Mouse (Mus musculus) embryonic facial prominence, embryonic 11.5 days (tissue): ENCODE measurements around the gene Eif2ak1. TPM values are rescaled to one million over a fixed set of nuclear protein-coding genes. Genes with fewer than 3 reads are reported as not detected.

Source experiments
- ATAC-seq: fragments of 200-750 bp; cut with Nextera tagmentation; replicated peaks from 2 replicates; pipeline ENCODE4 v1.8.0; 2017; ENCODE audit warnings: low read depth; ENCODE audit not compliant: insufficient number of reproducible peaks, low FRiP score, low TSS enrichment
- DNase-seq: peaks from one replicate; pipeline ENCODE4 v3.0.0-alpha.2; 2015; ENCODE audit warnings: low spot score
- H3K27ac ChIP-seq: fragments of 300-500 bp; sonication (generic); replicated peaks from 2 replicates; pipeline ENCODE4 v1.5.1; 2014; ENCODE audit warnings: mild to moderate bottlenecking, low read depth, low read length, control low read depth
- H3K27me3 ChIP-seq: fragments of 300-500 bp; sonication (generic); 2 replicates; pipeline ENCODE4 v1.6.1; 2014; ENCODE audit warnings: mild to moderate bottlenecking, low read length, moderate library complexity, mixed read lengths; ENCODE audit not compliant: control insufficient read depth, insufficient read depth
- H3K36me3 ChIP-seq: fragments of 300-500 bp; sonication (generic); replicated peaks from 2 replicates; pipeline ENCODE4 v1.6.1; 2014; ENCODE audit warnings: low read depth, mild to moderate bottlenecking, low read length, moderate library complexity, mixed read lengths; ENCODE audit not compliant: control insufficient read depth, insufficient read depth
- H3K4me1 ChIP-seq: fragments of 300-500 bp; sonication (generic); 2 replicates; pipeline ENCODE4 v1.6.1; 2014; ENCODE audit warnings: low read length, mixed read lengths; ENCODE audit not compliant: control insufficient read depth, insufficient read depth
- H3K4me2 ChIP-seq: fragments of 300-500 bp; sonication (generic); 2 replicates; pipeline ENCODE4 v1.6.1; 2014; ENCODE audit warnings: low read depth, mild to moderate bottlenecking, control low read depth, low read length, moderate library complexity
- H3K4me3 ChIP-seq: fragments of 300-500 bp; sonication (generic); 2 replicates; pipeline ENCODE4 v1.5.1; 2014; ENCODE audit warnings: low read depth, low read length, control low read depth
- H3K9ac ChIP-seq: fragments of 300-500 bp; sonication (generic); replicated peaks from 2 replicates; pipeline ENCODE4 v1.6.1; 2014; ENCODE audit warnings: mild to moderate bottlenecking, control low read depth, low read length
- H3K9me3 ChIP-seq: fragments of 300-500 bp; sonication (generic); replicated peaks from 2 replicates; pipeline ENCODE4 v1.6.1; 2016; ENCODE audit warnings: mild to moderate bottlenecking, low read length, inconsistent platforms, mixed read lengths; ENCODE audit not compliant: control insufficient read depth
- WGBS: fragments of 180-500 bp; shearing (Covaris S2); extraction: QIAGEN DNeasy Blood & Tissue Kit; methylation state at CpG from one replicate; pipeline ENCODE4 v1.1.7; 2014; 5-methylcytosine and 5-hydroxymethylcytosine counted together
- polyA plus RNA-seq: library from polyadenylated mRNA; unstranded; fragments of >200 nt; fragmentation: Nextera tagmentation; extraction: Ambion mirVana; gene quantifications from 2 replicates; pipeline ENCODE4 v1.2.1, GENCODE M21; 2014

Eif2ak1 gene
- polyA plus RNA-seq, 1 experiment from 2014 or later = 56.4 TPM

GRCm38 (mm10) chr5:143811653-143812052 is 5.9 kb upstream of the Eif2ak1 start:
- Histone ChIP-seq H3K27ac (no peak overlapping the region), H3K9ac (no peak overlapping the region), H3K36me3 (no peaks in the 10 kb centered on the region), H3K4me3 (no peak overlapping the region), H3K4me1 (no peaks in the 10 kb centered on the region), H3K27me3 (no peaks in the 10 kb centered on the region), H3K9me3 (no peaks in the 10 kb centered on the region), H3K4me2 (no peak overlapping the region)
- DNase-seq (no peak), ATAC-seq (no peak)
- 91% methylated on average over 5 of the region's 5 CpGs for WGBS

GRCm38 (mm10) chr5:143814626-143815025 is 3.0 kb upstream of the Eif2ak1 start:
- H3K9me3 ChIP-seq = no peaks in the 10 kb centered on the region
- no peak overlapping the region for H3K4me3 ChIP-seq
- H3K4me2 ChIP-seq = no peak overlapping the region
- DNase-seq (no peak), ATAC-seq (no peak)
- 81% methylated on average over 2 of the region's 2 CpGs for WGBS
- H3K36me3 ChIP-seq = no peaks in the 10 kb centered on the region
- no peaks in the 10 kb centered on the region for H3K4me1 ChIP-seq
- H3K27ac ChIP-seq = no peak overlapping the region
- no peak overlapping the region for H3K9ac ChIP-seq
- no peaks in the 10 kb centered on the region for H3K27me3 ChIP-seq

- H3K27me3 ChIP-seq = no peaks in the 10 kb centered on the region
- H3K9ac ChIP-seq = peak overlapping the region; percentile 74
- no peak overlapping the region for H3K27ac ChIP-seq
- no peak for DNase-seq
- H3K4me2 ChIP-seq = peak overlapping the region; percentile 49
- under 1% methylated on average over 32 of the region's 32 CpGs for WGBS
- peak overlapping the region; percentile 76 for H3K4me3 ChIP-seq
- H3K36me3 ChIP-seq = no peaks in the 10 kb centered on the region
- H3K9me3 ChIP-seq = no peaks in the 10 kb centered on the region
- no peaks in the 10 kb centered on the region for H3K4me1 ChIP-seq
- ATAC-seq = peak; percentile 81
These were observed 333 bp downstream of the Eif2ak1 start for GRCm38 (mm10) chr5:143817931-143818311.

- DNase-seq (no peak), ATAC-seq (no peak)
- no peaks in the 10 kb centered on the region for H3K4me1 ChIP-seq
- peak overlapping the region; percentile 49 for H3K4me2 ChIP-seq
- no peak overlapping the region for H3K27ac ChIP-seq
- peak overlapping the region; percentile 74 for H3K9ac ChIP-seq
- H3K36me3 ChIP-seq = no peaks in the 10 kb centered on the region
- WGBS = 13% methylated on average over 10 of the region's 10 CpGs
- no peaks in the 10 kb centered on the region for H3K9me3 ChIP-seq
- no peaks in the 10 kb centered on the region for H3K27me3 ChIP-seq
- H3K4me3 ChIP-seq = peak overlapping the region; percentile 76
These were observed 873 bp downstream of the Eif2ak1 start for GRCm38 (mm10) chr5:143818461-143818860.

- no peak overlapping the region; the same call in 1 of the 2 replicates for H3K4me3 ChIP-seq
- 88% methylated on average over 13 of the region's 13 CpGs for WGBS
- DNase-seq (no peak), ATAC-seq (no peak)
- H3K4me1 ChIP-seq = no peaks in the 10 kb centered on the region
- H3K27me3 ChIP-seq = no peaks in the 10 kb centered on the region
- H3K36me3 ChIP-seq = no peaks in the 10 kb centered on the region
- no peak overlapping the region for H3K9ac ChIP-seq
- no peaks in the 10 kb centered on the region for H3K9me3 ChIP-seq
- H3K27ac ChIP-seq = no peak overlapping the region
- H3K4me2 ChIP-seq = no peak overlapping the region
These were observed 1.4 kb downstream of the Eif2ak1 start for GRCm38 (mm10) chr5:143818949-143819348.

- no peak overlapping the region for H3K4me3 ChIP-seq
These were observed 2.5 kb downstream of the Eif2ak1 start for GRCm38 (mm10) chr5:143819906-143820660.

GRCm38 (mm10) chr5:143820820-143821219 is 3.2 kb downstream of the Eif2ak1 start:
- no peak overlapping the region for H3K9ac ChIP-seq
- H3K27me3 ChIP-seq = no peaks in the 10 kb centered on the region
- no peak for ATAC-seq
- no peaks in the 10 kb centered on the region for H3K9me3 ChIP-seq
- no peaks in the 10 kb centered on the region for H3K4me1 ChIP-seq
- 93% methylated on average over 5 of the region's 5 CpGs for WGBS
- H3K27ac ChIP-seq = no peak overlapping the region
- no peak overlapping the region for H3K4me2 ChIP-seq
- no peak overlapping the region for H3K4me3 ChIP-seq
- H3K36me3 ChIP-seq = no peaks in the 10 kb centered on the region
- no peak for DNase-seq

More at GRCm38 (mm10) chr5:143819906-143820660, 2.5 kb downstream of the Eif2ak1 start:
- H3K27ac ChIP-seq = no peak overlapping the region
- H3K27me3 ChIP-seq = no peaks in the 10 kb centered on the region
- DNase-seq = no peak
- no peak overlapping the region for H3K9ac ChIP-seq
- H3K36me3 ChIP-seq = no peaks in the 10 kb centered on the region
- no peak for ATAC-seq
- H3K4me1 ChIP-seq = no peaks in the 10 kb centered on the region
- H3K4me2 ChIP-seq = no peak overlapping the region
- no peaks in the 10 kb centered on the region for H3K9me3 ChIP-seq
- WGBS = 90% methylated on average over 24 of the region's 24 CpGs

- DNase-seq (no peak), ATAC-seq (no peak)
- Histone ChIP-seq H3K4me3 (no peak overlapping the region), H3K36me3 (peaks cover 4% of the 10 kb centered on the region; the same call in 1 of the 2 replicates), H3K9me3 (no peaks in the 10 kb centered on the region), H3K9ac (no peak overlapping the region), H3K27ac (no peak overlapping the region), H3K4me1 (no peaks in the 10 kb centered on the region), H3K4me2 (no peak overlapping the region), H3K27me3 (no peaks in the 10 kb centered on the region)
- WGBS = 89% methylated on average over 11 of the region's 11 CpGs
These were observed 54.1 kb downstream of the Eif2ak1 start for GRCm38 (mm10) chr5:143871547-143872169.
